Mouse (Mus musculus): ENCODE data around the gene Fam114a1.

Gene Fam114a1

DNA sequence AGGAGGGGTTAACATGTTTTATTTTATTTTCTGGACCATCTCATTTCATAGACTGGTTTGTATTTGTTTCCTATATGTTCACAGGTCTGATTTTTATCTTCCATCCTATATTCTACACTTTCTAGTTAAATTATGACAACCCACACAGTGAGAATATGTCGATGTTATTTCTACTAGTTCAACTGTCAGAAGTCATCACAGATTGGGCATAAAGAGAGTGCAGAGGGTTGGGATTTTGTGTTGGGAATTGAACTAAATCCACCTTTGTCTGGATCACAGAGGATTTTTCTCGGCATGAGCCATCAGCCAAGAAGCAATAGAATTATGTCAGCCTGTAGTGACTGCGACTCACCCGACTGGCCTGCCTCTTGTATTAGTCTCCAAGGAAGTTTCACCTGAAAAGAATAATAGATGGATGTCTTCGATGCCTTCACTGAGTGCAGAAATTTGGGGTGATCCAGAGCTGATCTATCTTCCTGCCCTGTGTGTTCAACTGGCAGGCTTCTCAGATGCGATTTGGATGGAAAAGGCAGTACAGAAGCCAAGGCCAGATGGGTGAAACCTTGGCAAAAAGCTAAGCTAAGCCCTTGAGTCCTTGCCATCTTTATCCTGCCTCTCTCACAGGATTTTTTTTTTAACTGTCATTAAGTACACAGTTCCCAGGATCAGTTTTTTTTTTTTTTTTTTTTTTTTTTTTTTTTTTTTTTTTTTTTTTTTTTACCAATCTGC lies 75.9 kb downstream of the Fam114a1 start:
- in situ Hi-C loops (cut with MboI; ENCODE audit: unreplicated experiment in 2 of 2), result no loop called here

DNA sequence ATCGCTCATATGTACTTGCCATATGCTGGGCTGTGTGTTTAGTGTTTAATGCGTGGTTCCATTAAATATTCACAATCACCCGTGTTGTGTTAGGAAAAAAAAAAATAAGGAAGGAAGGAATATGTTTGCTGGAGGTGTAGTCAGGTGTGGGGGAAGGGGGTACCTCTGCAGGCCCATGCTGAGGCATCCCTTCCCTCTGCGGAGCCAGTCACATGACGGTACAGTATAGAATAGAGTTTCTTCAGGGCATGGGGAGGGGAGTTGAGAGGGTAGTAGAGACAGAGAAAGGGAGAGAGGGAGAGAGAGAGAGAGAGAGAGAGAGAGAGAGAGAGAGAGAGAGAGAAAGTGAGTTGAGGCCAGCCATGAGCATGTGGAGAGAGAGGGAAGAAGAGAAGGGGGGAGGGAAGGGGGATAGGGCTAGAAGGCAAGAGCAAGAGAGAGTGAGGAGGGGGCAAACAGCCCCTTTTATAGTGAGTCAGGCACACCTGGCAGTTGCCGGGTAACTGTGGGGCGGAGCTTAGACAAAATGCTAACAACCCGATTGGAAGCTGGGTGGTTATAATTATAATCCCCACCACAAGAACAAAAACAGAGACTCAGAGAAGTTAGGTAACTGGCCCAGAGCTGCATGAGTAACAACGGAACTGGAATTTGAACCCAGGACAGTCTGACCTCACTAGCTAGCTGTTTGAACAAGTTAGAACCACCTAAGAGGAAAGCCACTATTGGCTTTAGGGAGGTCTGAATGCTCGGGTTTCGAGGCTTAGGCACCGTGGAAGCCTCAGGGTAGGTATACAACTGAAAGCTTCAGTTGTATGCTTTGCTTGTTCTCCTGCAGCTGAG lies 76.8 kb downstream of the Fam114a1 start:
- in situ Hi-C loops (cut with MboI; ENCODE audit: unreplicated experiment in 2 of 2), result no loop called here

DNA sequence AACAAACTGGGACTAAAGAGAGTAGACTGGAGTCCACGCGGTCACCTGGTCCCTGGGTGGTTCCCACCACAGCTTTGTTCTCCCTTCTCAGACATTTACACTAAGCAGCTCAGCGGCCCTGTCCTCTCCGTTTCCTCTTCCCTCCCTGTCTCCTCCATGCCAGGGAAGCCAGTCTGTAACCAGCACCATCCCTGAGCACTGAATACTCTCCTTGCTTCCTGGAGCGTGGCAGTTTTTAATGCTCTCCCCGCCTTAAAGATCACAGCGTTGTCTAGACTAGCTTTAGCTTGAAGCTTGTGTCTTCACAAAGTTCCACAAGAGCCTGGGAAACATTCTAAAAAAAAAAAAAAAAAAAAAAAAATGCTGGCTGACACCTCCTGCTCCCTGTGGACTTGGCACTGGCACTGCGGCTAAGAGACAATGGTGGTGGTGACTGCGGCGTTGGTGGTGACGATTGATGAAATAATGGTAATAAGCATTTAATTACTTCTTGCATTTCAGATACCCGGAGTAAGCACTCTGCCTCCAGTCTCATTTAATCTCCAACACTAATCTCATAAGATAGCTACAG lies 77.5 kb downstream of the Fam114a1 start:
- in situ Hi-C loops (cut with MboI; ENCODE audit: unreplicated experiment in 2 of 2), result no loop called here

DNA sequence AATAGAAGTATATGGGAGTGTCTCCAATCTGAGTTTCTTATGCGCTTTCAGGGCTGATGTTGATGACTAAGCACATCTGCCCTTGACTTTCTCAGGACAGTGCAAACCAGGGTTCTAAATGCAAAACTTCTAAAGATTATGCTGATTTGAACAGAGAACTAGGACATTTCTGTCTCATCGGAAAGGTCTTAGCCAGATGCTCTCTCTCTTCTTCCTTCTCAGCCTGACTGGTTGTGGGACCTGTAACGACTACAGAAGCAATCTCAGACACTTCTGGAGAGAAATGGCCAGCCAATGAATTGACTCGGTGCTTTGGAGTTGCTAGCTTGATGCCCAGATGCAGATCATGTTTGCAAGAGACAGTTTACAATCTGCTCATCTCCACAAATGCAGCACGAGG lies 80.0 kb downstream of the Fam114a1 start:
- in situ Hi-C loops (cut with MboI; ENCODE audit: unreplicated experiment in 2 of 2), result no loop called here

DNA sequence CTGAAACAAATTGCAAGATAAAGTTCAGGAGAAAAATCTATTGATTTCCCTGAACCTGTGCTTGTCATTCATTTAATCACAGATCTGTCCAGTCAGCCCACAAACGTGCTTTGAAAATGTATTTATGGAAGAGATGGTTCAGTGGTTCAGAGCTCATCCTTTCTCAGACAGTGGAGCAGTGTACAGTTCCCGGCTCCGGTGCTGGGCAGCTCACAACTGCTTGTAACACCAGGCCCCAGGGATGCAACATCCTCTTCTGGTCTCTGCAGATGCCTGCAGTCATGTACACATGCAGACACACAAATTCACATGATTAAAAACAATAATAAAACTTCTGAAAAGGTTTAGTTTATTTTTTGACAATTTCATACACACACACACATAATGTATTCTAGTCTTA lies 81.6 kb downstream of the Fam114a1 start:
- in situ Hi-C loops (cut with MboI; ENCODE audit: unreplicated experiment in 2 of 2), result no loop called here

DNA sequence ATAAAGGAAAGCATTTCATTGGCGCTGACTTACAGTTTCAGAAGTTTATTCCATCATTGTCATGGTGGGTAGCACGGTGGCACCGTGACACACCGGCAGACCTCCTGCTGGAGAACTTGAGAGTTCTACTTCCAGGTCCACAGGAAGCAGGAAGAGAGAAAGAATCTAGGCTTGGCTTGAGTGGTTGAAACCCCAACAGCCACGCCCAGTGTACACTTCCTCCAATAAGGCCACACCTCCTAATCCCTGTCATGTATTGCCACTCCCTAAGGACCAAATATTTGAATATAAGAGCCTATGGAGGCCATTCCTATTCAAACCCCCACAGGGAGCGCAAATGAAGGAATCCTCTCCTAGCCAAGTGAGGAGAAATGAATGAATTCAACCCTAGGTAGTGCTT lies 87.7 kb downstream of the Fam114a1 start:
- in situ Hi-C loops (cut with MboI; ENCODE audit: unreplicated experiment in 2 of 2), result no loop called here

DNA sequence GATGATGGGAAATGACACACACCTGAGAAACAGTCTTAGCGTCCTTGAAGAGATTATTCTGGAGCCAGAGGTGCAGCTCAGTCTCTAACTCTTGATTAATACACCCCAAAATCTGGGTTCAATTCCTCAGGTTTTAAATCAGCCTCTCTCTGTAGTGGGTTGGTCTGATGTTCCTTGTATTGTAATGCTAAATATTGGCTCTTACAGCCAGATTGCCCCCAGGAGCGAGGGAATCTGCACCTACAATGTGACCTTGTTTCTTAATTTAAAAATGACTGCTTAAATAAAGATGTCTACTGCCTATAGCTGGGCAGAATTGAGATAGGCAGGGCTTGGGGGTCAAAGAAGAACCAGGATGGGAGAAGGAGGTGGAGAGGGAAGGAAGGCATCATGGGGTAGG lies 89.9 kb downstream of the Fam114a1 start:
- in situ Hi-C loops (cut with MboI; ENCODE audit: unreplicated experiment in 2 of 2), result no loop called here

DNA sequence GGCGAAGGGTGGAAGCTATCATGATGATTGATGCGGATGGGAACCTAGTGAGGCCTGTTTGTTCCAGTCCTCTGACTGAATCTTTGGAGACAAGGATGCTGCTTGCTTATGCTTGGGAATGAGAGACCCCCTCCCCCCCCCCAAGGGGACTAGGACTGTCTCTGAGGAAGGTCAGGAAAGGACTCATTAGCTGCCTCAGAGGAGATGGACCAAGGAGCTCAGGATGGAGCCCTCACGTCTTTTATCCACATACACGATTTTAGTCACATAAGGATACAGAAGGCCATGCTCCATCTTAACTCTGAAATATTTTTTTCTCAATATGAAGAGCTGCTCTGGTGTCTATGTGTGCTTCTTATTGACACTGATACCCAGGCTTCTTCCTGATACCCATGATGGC lies 92.4 kb downstream of the Fam114a1 start:
- in situ Hi-C loops (cut with MboI; ENCODE audit: unreplicated experiment in 2 of 2), result no loop called here

DNA sequence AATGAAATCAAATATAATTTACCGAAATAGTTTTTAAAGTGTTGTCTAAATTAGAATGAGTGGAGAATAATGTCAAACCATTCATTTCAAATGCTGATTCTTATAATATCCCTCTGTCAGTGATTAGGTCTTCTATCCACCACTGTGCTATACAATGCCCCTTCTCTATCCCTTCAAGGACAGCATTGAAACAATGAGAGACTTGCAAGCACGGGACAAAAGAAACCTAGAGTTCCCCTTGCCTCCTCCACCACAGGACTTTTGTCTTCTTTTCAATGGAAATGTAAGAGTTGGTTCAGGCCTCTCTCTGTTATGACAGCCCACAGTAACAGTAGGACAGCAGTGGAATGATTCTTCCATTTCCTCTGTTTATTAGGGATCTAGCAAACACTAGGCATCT lies 93.4 kb downstream of the Fam114a1 start:
- in situ Hi-C loops (cut with MboI; ENCODE audit: unreplicated experiment in 2 of 2), result no loop called here

DNA sequence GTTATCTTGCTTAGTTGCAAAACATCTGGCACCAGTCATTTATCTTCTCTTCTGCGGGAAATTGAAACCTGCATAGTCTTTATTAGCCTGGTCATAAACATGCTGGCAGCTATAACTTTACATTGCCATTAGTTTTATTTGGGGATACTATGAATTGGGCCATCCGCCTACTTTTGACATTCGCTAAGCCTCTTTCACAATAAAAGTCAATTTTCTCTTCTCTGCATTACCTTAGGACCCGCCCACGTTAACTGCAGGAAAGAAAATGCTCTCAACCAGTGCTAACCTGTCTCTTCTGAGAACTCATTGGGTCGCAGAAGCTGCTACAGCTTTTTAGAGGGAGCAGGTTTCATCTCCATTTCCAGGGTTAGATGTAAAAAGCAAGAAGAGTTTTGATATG lies 98.3 kb downstream of the Fam114a1 start:
- in situ Hi-C loops (cut with MboI; ENCODE audit: unreplicated experiment in 2 of 2), result no loop called here

DNA sequence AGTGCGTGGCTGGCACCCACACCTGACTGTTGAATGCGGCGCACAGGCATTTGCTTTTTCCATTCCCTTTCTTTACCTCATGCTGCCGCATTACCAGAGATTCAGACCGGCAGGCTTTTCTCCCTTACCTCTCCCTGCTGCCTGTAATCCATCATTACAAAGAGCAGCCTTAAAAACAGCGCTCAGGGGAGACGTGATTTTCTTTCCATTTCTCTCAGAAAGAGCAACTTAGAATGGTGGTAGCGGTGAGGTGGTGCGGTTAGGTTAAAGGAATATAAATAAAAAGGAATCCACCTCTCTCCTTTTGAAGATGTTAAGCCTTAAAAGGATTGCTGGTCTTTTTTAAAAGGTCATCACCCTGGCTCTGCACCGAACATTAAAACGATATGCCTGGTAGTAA lies 100.0 kb downstream of the Fam114a1 start:
- in situ Hi-C loops (cut with MboI; ENCODE audit: unreplicated experiment in 2 of 2), result no loop called here

DNA sequence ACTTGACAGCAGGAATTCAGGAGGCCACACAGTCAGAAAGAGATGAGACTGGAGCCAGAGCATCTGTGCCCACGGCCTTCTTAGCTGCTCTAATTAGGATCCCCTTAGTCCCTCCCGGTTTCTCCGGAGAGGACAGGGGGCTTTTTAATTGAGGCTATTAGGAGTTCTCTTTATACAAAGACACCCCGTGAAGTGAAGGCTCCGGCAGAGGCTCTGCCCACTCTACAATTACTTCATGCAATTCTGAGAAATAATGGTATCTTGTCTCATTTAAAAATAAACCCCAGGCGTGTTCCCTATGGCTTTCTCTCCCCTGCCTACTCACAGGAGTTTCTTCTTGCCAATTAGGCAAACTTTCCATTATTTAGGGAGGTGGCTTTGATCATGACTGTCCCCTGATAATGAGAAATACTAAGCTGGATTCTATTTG lies 101.8 kb downstream of the Fam114a1 start:
- in situ Hi-C loops (cut with MboI; ENCODE audit: unreplicated experiment in 2 of 2), result no loop called here

DNA sequence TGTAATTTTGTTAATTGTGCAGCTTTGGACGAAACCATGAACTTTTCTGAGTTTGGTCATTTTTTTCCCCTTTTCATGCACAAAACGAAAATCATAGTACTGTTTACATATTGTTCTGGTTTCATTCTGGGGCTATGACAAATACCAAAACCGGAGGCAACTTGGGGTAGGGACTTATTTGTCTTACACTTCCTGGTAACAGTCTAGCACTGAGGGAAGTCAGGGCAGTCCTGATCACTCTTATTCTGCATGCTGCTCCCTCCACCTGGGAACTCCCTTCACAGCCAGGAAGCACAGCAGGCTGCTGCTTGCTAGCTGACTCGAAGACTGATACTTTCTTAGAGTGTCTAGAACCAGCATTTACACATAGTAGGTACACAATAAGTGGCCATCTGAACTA lies 103.4 kb downstream of the Fam114a1 start:
- in situ Hi-C loops (cut with MboI; ENCODE audit: unreplicated experiment in 2 of 2), result no loop called here

DNA sequence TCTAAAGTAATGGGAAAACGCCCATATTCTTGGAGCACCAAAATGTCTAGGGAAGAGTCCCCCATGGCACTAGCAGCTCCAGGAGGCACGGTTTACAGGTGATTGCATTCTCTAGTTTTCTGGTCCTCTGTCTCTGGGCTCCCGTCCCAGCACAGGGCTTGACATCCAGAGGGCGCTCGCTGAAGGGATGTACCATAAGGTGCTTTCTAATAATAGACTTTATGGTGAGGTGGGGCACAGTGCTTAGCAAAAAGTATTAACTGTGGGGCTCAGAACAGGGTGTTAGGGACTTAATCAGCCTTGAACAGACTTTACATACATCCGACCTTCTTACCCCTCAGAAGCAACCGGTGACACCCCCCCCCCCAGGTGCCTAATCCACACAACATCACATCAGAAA lies 104.8 kb downstream of the Fam114a1 start:
- in situ Hi-C loops (cut with MboI; ENCODE audit: unreplicated experiment in 2 of 2), result no loop called here

DNA sequence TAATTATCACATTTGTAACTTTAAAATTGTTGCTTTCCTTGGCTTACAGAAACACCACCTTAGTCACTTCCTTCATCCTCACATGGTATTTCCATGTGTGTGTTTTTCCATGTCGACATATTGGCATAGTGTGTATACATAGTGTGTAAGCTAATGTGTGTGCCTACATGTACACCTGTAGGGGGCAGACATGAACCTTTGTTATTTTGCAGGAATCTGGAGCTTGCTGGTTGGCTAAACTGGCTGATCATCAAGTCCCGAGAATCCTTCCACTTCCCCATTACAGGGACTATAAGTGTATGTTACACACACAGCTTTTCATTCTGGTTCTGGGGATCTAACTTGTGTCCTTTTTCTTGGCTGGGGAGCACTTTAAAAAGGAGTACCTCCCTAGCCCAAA lies 106.2 kb downstream of the Fam114a1 start:
- in situ Hi-C loops (cut with MboI; ENCODE audit: unreplicated experiment in 2 of 2), result no loop called here

DNA sequence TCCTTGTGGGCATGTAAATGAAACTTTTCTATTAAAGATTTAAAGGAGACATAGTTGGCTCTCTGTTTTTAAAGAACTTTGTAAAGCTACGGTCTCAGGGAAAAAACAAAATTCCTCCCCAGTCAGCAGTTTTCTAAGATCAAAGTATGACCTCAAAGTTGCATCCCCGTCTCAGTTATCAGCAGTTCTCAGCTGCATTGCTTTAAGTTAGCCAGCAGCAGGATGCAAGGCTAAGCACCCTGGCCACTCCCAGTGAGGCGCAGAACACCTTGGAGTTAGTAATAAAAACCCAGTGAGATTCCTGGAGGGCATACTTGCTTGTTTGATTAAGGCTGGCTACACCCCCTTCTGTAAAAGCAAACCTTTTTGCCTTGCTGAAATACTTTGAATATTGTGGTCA lies 106.9 kb downstream of the Fam114a1 start:
- in situ Hi-C loops (cut with MboI; ENCODE audit: unreplicated experiment in 2 of 2), result no loop called here

DNA sequence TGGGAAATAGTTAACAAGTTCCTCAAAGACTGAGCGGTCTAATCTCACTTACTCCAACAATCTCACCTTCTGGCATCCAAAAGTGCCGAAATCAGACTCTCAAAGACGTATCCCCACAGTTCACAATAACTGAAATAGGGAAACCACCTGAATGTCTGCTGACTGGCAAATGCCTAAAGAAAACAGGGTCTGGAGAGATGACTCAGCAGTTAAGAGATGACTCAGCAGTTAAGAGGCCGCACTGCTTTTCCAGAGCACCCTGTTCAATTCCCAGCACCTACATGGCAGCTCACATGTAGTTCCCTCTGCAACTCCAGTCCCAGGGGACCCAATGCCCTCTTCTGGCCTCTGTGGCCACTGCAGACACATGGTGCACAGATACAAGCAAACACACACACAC lies 108.2 kb downstream of the Fam114a1 start:
- in situ Hi-C loops (cut with MboI; ENCODE audit: unreplicated experiment in 2 of 2), result no loop called here

DNA sequence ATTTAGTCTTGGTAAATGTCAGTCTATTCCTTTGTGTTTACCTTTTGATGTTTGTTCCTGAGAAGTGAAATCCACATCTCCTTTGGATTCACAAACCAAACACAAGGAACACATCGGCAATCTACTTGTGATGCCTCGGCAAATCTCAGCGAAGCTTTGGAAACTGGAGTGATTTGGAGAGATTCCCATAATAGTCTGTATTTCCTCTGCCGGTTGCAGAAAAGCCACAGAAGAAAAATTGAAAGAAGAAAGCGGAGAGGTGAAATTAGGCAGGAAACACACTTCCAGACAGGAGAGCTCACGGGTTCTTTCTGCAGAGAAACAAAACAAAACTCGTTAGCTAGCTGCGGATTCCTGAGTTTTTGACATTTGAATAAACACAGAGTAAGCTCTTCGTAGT lies 110.0 kb downstream of the Fam114a1 start:
- in situ Hi-C loops (cut with MboI; ENCODE audit: unreplicated experiment in 2 of 2), result no loop called here

DNA sequence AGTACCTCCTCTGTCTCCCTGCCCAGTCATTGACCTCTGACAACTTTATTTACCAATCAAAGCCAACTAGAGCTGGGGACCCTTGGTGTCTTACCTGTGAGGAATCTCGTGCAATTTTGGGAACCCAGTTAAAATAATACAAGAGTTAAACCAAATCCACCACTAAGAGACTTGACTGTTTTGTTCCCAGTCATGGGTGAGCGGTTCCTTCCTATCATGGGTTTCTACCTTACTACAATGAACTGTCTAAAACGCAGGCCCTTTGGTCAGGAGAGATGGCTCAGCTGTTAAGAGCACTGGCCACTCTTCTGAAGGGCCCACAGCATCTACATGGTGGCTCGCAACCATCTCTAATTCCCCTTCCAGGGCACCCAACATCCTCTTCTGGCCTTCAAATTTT lies 112.0 kb downstream of the Fam114a1 start:
- in situ Hi-C loops (cut with MboI; ENCODE audit: unreplicated experiment in 2 of 2), result no loop called here

DNA sequence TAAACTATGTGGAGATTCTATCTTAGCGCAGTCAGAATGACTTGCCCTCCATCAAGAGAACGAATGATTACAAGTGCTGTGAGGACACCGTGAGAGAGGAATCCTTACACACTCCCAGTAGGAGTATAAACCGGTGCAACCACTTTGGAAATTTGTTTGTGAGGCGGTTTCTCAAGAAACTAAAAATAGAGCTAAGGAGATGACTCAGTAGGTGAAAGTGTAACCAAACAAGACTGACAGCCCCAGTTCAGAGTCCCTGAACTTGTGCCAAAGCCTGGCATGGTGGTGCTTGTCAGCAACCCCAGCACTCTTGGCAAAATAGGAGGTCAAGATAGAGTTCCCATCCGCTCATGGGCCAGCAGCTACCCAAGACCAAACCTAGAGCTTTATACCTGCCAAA lies 116.7 kb downstream of the Fam114a1 start:
- in situ Hi-C loops (cut with MboI; ENCODE audit: unreplicated experiment in 2 of 2), result no loop called here

DNA sequence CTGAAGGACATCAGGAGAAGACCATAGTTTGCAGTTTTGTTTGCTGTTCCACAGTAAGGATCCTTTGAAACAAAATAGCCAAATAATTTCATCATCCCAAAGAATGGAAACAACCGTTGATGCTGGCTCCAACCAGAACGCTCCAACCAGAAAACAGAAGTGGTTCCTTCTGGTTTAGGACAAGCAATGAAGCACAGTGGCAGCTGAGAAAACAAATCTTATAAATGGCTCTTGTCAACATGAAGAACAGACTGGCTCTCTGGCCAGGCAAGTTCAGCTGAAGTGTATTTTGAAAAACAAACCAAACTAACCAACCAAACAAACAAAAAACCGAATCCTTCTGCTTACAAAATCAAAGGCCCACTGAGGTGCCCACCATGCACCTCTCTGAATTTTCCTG lies 119.8 kb downstream of the Fam114a1 start:
- in situ Hi-C loops (cut with MboI; ENCODE audit: unreplicated experiment in 2 of 2), result no loop called here
